Mouse (Mus musculus) large intestine, adult 2 months (tissue): ENCODE measurements around the gene Fbxo40. TPM values are rescaled to one million over a fixed set of nuclear protein-coding genes. Genes with fewer than 3 reads are reported as not detected.

Source experiments
- DNase-seq: peaks from one replicate; pipeline ENCODE4 v3.0.0-alpha.2; 2012; ENCODE audit warnings: low read depth, low spot score
- WGBS: fragments of 180-500 bp; shearing (Covaris S2); methylation state at CpG from one replicate; pipeline ENCODE4 v1.1.7; 2018; 5-methylcytosine and 5-hydroxymethylcytosine counted together
- polyA plus RNA-seq: library from polyadenylated mRNA; depleted of rRNA; stranded (reverse); fragments of >200 nt; gene quantifications from 2 replicates; pipeline ENCODE4 v1.2.3, GENCODE M21; 2012; rRNA removed

The Fbxo40 gene
- polyA plus RNA-seq: 0.04 and 0.66 TPM in 2 replicates

GRCm38 (mm10) chr16:36989999-36990625 is at the start of gene Fbxo40:
Gene Fbxo40, minus strand, starts transcription at chr16:36990467.
- WGBS: 58% methylated on average over 18 of the region's 18 CpGs
- DNase-seq: no peak

DNA sequence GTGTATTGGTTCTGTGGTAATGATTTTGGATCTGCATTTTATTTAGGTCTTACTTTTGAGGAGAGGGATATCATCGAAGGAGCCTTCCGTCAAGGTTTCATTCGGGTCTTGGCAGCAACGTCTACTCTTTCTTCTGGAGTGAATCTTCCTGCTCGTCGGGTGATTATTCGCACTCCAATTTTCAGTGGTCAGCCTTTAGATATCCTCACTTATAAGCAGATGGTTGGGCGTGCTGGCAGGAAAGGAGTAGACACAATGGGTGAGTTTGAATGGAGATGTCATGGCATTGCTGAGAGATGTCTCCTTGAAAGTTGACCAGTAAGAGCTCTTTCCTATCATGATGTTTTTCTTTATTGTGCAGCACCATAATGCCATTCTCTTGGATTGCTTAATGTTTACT is 44.5 kb upstream of the Fbxo40 start:
- 94% methylated on average over 8 of the region's 8 CpGs for WGBS
- no peak for DNase-seq

GRCm38 (mm10) chr16:37031996-37032395 is 41.7 kb upstream of the Fbxo40 start:
- no peak for DNase-seq
- WGBS: 75% methylated on average over 3 of the region's 3 CpGs

DNA sequence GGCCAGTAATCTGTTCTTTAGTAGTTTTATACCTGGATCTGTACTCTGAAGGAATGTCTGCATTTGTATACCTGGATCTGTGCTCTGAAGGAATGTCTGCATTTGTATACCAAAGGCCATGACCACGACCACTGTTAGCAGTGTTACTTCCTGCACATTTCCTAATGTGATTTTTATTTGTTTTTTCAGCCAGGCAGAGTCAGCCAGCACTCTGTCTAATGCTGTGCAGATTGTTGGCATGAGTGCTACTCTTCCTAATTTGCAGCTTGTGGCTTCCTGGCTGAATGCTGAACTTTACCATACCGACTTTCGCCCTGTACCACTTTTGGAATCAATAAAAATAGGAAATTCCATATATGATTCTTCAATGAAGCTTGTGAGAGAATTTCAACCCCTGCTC is 37.3 kb upstream of the Fbxo40 start:
- no peak for DNase-seq
- 74% methylated on average over 3 of the region's 3 CpGs for WGBS

DNA sequence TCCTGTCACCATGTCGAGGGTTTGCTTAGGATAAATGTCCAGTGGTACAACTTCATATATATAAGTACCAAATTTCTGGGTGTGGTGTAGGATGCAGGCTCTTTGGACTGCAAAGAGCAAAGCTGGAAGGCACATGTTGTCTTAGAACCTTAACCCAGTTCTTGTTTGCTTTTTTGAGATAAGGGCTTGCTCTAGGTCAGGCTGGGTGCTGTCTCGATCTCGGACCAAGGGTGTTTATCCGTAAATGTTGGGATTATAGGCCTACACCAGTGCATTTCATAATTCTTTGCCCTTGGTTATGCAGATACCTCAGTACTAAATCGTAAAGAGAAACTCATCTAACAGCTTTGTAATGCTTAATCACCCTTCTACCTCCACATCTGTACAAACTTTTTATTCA is 22.1 kb upstream of the Fbxo40 start:
- 23% methylated on average over 5 of the region's 5 CpGs for WGBS
- DNase-seq: no peak

- no peak for DNase-seq
- 1% methylated on average over 26 of the region's 26 CpGs for WGBS
Observed at GRCm38 (mm10) chr16:37011922-37012289, 21.6 kb upstream of the Fbxo40 start.

DNA sequence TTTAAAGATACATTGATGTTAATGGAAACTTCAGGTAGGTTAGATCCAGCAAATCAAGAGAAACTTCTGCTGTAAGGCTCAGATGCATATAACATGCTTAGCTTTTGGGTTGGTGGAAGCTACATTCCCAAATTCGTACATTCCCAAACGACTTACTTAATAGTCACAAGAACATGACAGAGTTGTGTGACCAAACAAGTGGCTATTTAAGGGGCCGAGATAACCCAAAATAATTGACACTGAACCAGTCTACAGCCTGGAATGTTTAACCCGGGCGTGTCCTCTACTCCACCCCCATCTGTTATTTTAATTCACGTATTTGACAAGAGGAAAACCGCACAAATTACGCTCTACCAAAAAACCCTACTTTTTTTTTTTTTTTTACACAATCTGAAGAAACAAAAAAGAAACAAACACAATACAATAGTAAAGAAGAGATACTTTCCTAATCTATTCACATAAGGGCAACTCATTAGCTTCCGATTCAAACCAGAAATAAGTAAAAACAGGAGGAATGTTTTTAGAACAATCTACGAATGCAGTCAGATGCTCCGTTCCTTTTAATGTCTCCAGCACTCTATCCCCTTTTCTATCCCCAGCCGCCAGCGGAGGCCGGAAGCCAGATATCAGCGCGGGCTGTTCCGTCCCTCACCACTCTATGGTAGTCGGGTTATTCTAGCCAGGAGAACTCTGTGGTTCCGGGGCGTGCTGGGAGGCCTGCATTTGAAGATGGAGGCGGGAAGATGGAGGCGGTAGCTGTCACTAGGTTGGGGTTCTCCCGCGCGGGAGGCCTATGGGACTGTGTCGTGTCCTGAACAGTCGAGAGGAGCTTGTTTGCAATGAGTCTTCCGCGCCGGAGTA is 21.0 kb upstream of the Fbxo40 start, which contains the start of gene Polq:
TSS of gene Polq (plus strand) at position 726 of the 861 bp plus-strand sequence.
- peak; percentile 85 for DNase-seq
- 2% methylated on average over 30 of the region's 30 CpGs for WGBS

GRCm38 (mm10) chr16:37010370-37010769 is 20.1 kb upstream of the Fbxo40 start:
- peak; percentile 28 for DNase-seq
- WGBS: 36% methylated on average over 4 of the region's 4 CpGs

DNA sequence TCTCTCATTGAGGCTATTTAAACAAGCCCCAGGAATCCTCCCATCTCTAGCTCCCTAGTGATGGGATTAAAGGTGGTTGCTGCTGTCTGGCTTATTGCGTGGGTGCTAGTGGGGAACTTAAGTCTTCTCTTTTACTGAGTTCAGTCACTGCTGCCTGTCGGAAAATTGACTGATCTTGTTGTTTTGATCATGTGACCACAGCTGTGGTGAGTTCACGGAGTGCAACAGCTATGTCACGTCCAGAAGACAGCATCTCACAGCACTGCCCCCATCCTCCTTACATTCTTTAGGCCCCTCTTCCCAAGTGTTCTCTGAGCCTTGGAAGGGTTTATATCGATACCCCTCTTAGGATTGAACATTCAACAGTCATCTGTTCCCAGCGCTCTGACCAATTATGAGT is 19.0 kb upstream of the Fbxo40 start:
- DNase-seq: no peak
- WGBS: 70% methylated on average over 6 of the region's 6 CpGs

DNA sequence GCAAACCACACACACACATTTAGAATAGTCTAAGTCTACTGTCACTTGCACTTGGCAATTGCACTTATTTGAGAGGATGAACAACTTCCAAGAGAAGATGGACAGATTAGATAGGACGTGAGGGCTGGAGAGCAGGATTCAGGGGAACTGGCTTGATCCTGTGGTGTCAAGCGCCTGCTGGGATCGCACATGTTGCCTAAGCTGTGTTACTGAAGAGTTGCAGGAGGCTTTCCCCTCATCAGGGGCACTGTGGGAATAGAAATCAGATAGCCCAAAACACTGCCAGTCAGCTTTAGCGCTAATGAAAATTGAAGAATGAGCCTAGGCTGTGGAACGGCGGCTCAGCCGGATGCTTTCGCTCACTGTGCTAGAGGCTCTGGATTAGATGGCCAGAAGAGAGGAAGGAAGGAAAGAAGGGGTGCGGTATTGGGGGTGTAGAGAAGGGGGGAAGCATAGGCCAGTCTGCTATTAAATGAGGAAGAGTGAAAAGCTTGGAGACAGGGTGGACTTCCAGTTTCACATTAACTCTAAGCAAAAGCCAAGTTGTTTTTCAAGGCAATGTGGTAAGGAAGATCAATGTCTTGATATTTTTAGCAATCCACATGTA is 9.2 kb upstream of the Fbxo40 start:
- DNase-seq: no peak
- WGBS: 84% methylated on average over 9 of the region's 9 CpGs

DNA sequence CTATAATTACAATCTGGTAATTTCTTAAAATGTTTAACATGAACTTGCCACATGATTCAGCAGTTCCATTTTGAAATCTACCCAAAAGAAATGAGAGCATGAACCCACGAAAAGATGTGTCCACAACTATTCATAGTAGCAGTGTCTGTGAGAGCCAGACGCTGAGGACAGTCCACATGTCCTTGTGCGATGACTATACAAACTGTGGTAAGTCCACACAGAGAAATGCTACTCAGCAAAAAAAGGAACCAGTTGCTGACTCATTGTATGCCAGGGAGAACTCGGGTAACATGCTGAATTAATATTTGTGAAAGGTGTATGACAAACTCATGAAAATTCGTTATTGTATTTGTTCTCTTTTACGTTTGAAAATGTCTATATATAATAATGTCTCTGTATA is 7.4 kb upstream of the Fbxo40 start:
- WGBS: 54% methylated on average over 6 of the region's 6 CpGs
- DNase-seq: no peak

DNA sequence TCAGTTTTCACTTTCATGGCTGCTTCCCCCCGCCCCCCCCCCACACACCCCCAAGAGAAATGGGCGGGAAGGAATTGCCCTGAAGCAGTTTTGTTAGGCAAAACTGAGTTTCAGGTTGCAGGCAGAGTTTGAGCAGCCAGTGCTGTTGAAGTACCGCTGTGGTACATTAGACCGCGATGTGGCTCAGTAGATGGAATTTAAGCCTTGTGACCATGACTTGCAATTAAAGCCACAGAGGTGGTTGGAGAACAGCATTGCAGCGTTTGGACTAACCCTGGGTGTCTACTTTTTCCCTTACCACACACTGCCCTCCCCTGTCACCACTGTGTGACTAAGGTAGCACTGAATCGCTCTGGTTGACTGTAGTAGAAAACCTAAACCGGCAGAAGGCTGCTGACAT is 774 bp downstream of the Fbxo40 start:
- WGBS: 65% methylated on average over 8 of the region's 8 CpGs
- DNase-seq: no peak

DNA sequence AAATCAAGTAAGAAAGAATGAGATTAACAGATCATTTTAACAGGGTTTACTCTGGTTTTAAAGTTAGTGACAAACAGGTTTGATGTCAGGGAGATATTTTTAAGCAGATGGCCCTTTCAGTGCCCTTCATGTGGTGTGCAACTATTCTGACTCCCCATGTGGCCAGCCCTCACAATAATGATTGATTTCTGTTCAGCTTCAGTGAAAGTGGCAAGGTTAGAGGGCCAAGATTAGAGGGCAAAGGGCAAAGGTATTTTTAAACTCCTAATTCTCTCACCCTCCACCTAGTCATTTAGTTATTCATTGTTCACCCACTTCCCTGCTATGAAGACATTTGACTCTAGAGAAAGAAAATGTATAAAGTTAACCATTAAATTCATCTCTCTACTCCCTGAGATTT is 2.2 kb downstream of the Fbxo40 start:
- no peak for DNase-seq

GRCm38 (mm10) chr16:36987399-36987798 is 2.9 kb downstream of the Fbxo40 start:
- 75% methylated on average over 2 of the region's 2 CpGs for WGBS
- no peak for DNase-seq

- WGBS: 45% methylated on average over 5 of the region's 5 CpGs
- no peak for DNase-seq
Observed at GRCm38 (mm10) chr16:36985636-36986042, 4.6 kb downstream of the Fbxo40 start.

DNA sequence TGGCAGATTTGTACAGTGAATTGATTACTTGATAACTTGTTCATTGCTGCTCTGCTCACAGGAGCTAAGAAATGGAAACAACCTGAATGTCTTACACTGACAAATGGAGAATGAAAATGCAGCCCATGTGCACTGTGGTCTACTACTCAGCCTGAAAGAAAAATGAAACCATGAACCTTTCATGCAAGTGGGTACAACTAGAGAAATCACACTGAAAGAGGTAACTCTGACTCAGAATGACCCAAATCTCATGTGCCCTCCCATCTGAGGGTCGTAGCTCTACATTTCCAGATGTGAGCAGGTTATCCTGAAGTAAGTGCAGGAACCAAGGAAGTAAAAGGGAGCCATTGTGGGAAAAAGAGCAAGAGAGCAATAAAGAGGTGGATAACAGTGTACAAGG is 6.5 kb downstream of the Fbxo40 start:
- WGBS: 72% methylated on average over 1 of the region's 1 CpGs
- no peak for DNase-seq

DNA sequence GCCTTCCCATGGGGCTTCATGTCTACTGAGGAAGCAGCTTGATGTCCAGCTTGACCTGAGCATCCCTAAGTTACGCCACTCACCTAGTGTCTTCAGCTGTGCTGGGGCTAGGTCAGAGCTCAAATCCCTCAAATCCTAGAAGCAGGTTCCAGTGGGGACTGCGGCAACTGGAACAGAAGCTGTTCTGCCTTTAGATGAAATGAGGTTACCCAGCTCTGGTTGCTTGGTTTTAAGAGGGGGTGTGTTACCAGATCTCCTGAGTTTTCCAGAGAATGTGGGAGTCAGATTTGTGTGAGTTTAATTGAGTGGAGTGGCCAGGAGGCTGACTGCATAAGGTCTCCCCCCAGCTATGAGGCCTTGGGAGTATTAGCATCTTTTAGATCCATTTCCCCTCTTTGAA is 11.1 kb downstream of the Fbxo40 start:
- no peak for DNase-seq
- WGBS: 89% methylated on average over 2 of the region's 2 CpGs

GRCm38 (mm10) chr16:36963415-36963814 is 26.9 kb downstream of the Fbxo40 start:
- DNase-seq: no peak
- WGBS: 84% methylated on average over 4 of the region's 4 CpGs

DNA sequence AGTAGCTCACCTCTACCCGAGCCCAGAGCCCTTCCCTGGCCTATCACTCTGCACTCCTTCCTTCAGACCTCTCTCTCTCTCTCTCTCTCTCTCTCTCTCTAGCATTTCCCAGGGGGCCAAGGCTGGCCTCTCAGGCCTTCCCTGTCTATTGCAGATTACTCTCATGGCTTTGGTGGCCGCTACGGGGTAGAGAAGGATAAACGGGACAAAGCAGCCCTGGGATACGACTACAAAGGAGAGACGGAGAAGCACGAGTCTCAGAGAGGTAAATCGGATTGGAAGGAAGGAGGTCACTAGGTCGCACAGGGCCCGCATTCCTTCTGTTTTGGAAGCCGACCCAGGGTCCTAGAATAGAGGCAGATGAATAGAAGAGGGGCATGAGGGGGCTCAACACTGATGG is 35.2 kb downstream of the Fbxo40 start:
- 76% methylated on average over 11 of the region's 11 CpGs for WGBS
- DNase-seq: no peak

DNA sequence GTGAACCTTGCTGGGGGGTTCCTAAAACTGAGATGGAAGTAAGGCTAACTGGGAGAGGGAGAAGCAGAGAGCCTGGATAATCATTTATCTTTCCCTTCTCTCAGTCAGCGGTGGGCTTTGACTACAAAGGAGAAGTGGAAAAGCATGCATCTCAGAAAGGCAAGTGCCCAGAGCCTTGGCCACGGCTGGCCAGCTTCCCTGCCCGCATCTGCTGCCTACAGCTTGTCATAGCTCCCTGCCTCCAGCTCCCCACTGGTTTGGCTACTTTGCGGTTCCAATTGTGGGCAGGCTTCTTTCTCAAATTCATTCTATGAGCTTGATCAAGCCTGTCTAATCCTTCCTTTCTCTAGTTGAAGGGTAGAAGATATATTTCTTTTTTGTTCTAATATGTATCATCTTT is 39.2 kb downstream of the Fbxo40 start:
- DNase-seq: no peak

More for the DNA sequence above, 39.2 kb downstream of the Fbxo40 start:
- 72% methylated on average over 4 of the region's 4 CpGs for WGBS
